Mouse (Mus musculus) left cerebral cortex, adult 8-10 months (tissue): Measurements from ENCODE around the gene Apbb2. TPM values are rescaled to one million over a fixed set of nuclear protein-coding genes. Genes with fewer than 3 reads are reported as not detected.

ENCODE experiments used
- DNase-seq, 2 experiments: peaks; one replicate each; pipeline ENCODE4 v3.0.0; 2022; ENCODE audit warnings: low spot score in 2 of 2
- total RNA-seq, 4 experiments: library from RNA; stranded (reverse); gene quantifications; 2 replicates each; pipeline ENCODE4 v1.2.4; 2022

Apbb2 gene
- total RNA-seq, 4 experiments from 2014 or later, result 59.4 to 65.7 (median 61.0) TPM

GRCm38 (mm10) chr5:66521250-66521649 lies 97.3 kb downstream of the Apbb2 start:
- DNase-seq, result no peak

- no peak for DNase-seq
These were observed 99.1 kb downstream of the Apbb2 start for GRCm38 (mm10) chr5:66519511-66519910.

DNA sequence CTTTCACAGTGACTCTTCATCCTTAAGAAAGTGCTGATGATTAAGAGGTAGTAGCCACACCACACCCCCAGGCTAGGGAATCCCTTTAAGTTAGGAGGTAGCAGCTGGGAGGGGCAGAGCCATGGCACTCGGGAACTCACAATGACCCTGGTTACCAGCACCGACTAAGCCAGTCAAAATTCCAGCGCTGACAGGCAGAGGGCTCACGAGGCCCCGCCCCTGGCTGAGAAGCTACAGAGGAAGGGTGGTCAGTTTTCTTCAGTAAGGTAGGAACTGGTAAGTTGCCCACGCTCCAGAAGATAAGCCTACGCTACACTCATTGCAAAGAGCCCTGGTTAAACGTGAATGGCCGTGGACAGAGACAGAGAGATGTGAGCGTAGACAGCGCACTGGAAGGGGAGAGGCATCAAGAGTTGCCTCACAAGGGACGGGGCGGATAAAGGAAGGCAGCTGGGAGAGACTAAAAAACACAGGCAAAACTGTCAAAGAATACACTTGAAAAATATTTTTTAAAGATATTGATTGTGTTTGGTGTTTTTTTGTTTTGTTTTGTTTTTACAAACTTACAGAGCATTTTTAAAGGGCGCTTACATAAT lies 100.1 kb downstream of the Apbb2 start:
- DNase-seq, result no peak

- no peak for DNase-seq
These were observed 101.1 kb downstream of the Apbb2 start for GRCm38 (mm10) chr5:66517503-66517902.

DNA sequence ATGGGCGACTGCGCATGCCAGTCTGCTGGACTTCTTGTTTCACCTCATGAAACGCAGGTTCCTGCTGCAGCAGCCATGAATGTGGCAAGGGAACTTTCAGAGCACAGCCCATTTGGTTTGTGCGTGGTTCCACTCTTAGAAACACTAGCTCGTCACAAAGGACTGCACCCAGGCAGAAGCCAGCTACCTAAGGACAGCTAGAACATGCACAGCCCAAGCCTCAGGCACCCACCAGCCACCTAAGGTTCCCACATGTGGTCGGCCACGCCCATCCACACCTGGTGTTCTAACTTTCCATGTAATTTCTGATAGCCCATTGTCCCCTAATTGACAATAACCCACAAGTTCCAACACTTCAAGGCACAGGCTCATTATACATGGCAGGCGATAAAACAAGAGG lies 102.3 kb downstream of the Apbb2 start:
- DNase-seq, result no peak

DNA sequence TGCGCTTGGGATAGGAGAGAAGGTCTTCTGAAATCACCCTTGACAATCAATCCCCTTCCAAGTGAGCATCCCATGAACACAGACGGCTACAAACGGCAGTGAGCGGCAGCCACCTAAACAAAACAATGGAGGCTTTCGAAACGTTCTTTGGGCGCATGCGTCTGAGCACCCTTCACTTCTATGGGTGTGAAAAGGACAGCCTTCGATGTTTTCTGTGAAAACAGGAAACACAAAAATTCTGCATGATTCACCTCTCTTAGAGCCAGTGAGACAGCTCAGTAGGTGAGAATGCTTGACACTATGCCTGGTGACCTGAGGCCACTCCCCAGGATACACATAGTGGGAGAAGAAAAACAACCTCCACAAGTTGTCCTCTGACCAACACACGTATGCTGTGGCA lies 103.3 kb downstream of the Apbb2 start:
- no peak for DNase-seq

GRCm38 (mm10) chr5:66514659-66515058 lies 103.9 kb downstream of the Apbb2 start:
- DNase-seq, result no peak

DNA sequence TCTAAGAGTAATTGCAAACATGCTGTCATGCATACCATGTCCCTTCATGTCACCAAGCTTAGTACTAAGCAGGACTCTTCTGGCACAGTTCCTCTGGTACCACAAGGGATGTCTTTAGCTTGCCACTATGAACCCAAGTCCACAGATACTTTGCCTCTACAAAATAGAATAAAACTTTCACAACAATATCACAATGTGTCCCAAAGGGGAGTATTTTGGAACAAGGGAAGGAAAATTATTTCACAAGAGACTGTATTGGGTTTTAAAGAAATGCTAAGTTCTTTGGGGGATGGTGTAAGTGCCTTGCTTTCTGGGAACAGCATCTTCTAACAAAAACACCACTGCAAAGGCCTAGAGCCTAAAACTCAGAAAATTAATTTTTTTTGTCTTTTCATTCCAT lies 105.2 kb downstream of the Apbb2 start:
- no peak for DNase-seq

GRCm38 (mm10) chr5:66512519-66512918 lies 106.1 kb downstream of the Apbb2 start:
- DNase-seq, result no peak

- no peak for DNase-seq
These were observed 107.9 kb downstream of the Apbb2 start for GRCm38 (mm10) chr5:66510716-66511115.

- DNase-seq, result no peak
These were observed 109.4 kb downstream of the Apbb2 start for GRCm38 (mm10) chr5:66509151-66509550.

- no peak for DNase-seq
These were observed 113.0 kb downstream of the Apbb2 start for GRCm38 (mm10) chr5:66505578-66505977.

GRCm38 (mm10) chr5:66505071-66505470 lies 113.5 kb downstream of the Apbb2 start:
- no peak for DNase-seq

DNA sequence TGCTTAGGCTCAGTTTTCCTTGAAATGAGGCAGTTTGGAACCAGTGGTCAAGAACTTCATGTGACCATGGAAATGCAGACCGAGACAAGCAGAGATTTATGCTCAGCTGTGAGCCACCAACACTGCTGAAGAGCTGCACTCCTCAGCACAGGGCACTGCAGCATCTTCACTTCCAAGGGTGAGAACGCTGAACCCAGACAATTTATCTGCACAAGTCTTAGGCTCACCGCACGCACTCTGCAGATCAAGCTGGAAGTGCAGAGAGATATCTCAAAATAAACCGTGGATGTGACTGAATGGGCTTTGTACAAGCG lies 114.2 kb downstream of the Apbb2 start:
- no peak for DNase-seq

- DNase-seq, result no peak
These were observed 114.8 kb downstream of the Apbb2 start for GRCm38 (mm10) chr5:66503557-66504433.

DNA sequence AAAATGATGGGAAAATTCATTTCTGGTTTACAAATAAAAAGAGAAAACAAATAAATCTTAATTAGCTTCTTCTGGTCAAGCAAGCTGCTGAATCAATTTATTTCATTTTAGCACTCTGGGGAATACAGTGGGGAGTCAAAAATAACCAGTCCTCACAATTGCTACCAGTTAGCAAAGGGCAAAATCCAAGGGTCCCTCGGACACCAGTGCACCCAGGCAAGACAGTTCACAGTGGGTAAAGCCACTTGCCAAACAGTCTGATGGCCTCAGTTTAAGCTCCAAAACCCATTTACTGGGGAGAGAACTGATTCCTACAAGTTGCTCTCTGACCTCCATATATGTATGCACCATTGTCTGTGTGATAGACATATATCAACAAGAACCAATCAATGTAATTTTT lies 115.6 kb downstream of the Apbb2 start:
- no peak for DNase-seq

DNA sequence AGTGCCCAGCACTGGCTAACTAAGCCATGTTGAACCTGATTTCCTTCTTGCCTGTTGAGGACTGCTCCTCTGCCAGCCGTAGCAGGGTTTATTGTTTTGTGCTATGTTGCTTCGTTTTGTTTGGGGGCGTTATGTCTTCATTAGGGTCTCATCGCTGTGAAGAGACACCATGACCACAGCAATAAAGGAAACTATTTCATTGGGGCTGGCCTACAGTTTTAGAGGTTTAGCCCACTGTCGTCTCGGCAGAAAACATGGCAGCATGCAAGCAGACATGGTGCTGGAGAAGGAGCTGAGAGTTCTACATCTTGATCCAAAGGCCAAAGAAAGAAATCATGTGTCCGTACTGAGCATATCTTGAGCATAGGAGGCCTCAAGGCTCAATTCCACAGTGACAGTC lies 119.0 kb downstream of the Apbb2 start:
- DNase-seq, result no peak

DNA sequence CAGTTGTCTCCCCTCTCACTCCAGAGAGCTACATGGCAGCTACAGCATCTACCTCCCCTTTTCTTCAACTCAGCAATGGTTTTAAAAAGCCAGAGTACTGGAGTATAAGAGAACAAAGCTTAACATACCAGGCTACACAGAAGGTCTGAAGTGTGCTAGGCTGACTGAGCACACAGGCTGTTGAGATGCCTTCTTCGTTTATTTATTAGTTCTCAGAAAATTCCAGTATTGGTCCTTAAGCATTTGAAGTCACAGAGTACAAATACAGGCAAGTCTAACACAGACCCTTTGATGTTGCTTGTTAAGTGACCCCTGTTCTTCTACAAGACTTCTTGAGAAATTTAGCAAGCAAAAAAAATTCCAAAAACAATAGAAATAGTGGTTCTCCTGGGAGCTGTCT lies 120.4 kb downstream of the Apbb2 start:
- no peak for DNase-seq

DNA sequence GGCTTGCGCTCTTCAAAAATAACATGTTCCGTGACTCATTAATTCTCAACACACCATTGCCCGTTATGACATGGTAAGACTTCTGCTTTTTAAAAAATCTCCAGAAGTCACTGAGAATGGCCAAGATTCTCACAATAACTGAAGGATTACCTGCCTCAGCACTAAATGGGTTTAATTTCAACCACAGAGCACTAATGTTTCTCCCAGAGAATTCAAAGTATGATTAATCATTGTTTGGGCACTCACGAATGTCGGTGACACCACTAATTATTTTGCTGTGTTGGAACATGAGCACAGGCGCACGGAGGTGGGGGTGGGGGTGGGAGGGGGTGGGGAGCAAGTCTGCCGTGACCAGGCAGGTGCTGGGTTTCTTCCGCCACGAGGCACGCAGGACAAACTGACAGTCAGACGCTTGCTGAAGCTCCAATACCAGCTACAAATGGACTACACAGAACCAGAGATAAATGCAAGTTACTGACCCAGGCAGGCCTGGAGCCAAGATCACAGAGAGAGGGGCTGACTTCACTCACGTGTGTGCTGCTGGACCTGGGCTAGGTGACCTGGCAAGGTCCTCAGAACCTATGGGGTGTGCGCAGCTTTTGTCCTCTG lies 121.0 kb downstream of the Apbb2 start:
- no peak for DNase-seq

GRCm38 (mm10) chr5:66496881-66497360 lies 121.7 kb downstream of the Apbb2 start:
- no peak for DNase-seq

DNA sequence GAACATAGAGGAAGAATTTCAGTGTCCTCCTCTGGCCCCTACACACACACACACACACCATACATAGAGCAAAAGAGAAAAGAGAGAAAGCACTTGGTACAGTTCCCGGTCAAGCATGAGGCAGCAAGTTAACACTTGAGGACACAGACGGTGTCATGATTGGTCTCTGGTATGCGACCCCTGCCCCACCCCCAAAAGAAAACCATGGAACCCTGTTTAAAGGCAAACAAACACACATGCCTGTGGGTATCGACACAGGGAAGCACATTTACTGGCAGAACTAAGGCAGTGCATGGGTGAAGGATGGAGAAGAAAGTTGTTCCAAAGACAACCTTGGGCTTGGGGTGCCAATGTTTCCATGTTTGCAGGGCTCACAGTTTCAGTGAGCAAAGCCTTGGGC lies 123.9 kb downstream of the Apbb2 start:
- no peak for DNase-seq

DNA sequence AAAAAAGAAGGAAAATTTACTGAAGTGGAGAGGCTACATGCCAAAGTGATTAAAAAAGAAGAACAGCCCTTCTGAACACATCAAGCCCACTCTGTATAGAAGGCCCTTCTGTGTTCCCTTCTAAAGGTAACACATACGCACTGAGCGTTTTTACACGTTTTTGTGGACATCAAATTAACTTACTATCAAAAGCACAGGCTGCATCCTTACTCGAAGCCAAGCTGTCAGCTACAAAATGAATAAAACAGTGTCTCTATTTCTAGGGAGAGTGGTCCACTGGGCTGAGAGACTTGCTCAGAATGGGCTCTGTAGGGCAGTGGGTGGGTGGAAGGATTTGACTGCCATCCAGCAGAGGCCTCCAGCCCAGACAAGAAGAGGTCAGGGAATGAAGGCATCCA lies 126.0 kb downstream of the Apbb2 start:
- DNase-seq, result no peak
